Mouse (Mus musculus): ENCODE results near the gene Btnl4. TPM values are rescaled to one million over a fixed set of nuclear protein-coding genes. Genes with fewer than 3 reads are reported as not detected.
"Not testable (repeated sequence)": the region's sequence is repeated elsewhere in the genome, so short reads cannot be mapped to it uniquely, and the experiment has no call there.

Btnl4 gene
- 4.7 and 5.0 TPM in 2 replicates for polyA plus RNA-seq (2015; fragmentation: Nextera tagmentation; extraction: Ambion mirVana)

DNA sequence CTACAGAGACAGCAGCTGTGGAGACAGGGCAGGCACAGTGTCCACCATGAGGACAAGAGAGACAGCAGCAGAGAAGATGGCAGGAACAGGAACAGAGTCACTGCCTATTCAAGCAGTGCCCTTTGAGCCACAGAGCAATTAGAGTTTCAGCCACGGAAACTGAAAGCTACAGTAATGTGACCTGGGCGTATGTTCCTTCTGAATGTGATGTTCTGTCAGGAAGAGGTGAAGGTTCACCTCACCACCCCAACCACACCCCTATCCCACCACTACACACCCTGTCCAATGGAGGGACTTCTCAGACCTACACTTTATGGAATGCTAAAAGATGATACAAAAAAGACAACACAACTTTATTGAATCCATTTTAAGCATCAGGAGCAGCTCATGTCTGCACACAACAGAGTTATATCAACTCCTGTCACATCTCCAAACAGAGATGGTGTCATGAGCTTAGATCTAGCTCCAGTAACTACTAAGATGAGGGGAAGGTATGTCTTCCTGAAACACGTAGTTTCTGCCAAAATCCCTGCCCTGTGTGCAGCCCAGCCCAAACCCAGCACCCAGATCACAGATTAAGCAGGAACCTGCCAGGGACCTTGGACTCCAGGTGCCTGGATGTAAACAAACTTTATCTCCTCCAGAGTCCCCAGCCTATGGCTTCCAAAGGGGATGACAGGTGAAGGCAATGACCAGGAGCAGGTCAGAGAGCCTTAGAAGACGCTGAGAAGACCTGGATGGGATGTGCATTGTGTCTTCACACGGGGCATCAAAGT lies at the start of gene Btnl4:
Gene Btnl4 (minus strand): TSS at position 81 of the 776 bp plus-strand sequence.
- H3K27ac ChIP-seq (replicated peaks): peak within 1 kb of the TSS; percentile 71
- not testable (repeated sequence) for H3K4me3 ChIP-seq (ENCODE audit: low read depth, low read length); H3K9me3 ChIP-seq (ENCODE audit: control insufficient read depth, low read length); DNase-seq (ENCODE audit: low spot score); H3K36me3 ChIP-seq (ENCODE audit: control insufficient read depth, insufficient read depth, low read length); H3K4me1 ChIP-seq (replicated peaks; ENCODE audit: control insufficient read depth, insufficient read depth); H3K27me3 ChIP-seq (ENCODE audit: control insufficient read depth, insufficient read depth, low read length); H3K9ac ChIP-seq (ENCODE audit: low read length)
- H3K4me2 ChIP-seq (replicated peaks; ENCODE audit: low read depth): peak within 1 kb of the TSS; percentile 17; the same call in 1 of the 2 replicates
- 66% methylated on average over 4 of the region's 5 CpGs for WGBS
- ATAC-seq (ENCODE audit: low FRiP score, low TSS enrichment): peak; percentile 68

DNA sequence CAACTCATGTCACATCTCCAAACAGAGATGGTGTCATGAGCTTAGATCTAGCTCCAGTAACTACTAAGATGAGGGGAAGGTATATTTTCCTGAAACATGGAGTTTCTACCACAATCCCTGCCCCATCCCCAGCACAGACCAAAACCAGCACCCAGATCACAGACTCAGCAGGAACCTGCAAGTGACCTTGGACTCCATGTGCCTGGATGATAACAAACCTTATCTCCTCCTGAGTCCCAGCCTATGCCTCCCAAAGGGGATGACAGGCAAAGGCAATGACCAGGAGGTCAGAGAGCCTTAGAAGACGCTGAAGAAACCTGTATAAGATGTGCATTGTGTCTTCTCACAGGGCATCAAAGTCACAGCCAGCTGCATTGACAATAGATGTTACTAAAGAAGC lies 41.9 kb upstream of the Btnl4 start:
- no peak for DNase-seq (ENCODE audit: low spot score)
- ATAC-seq (ENCODE audit: low FRiP score, low TSS enrichment): no peak
- 54% methylated on average over 1 of the region's 1 CpGs for WGBS
- Histone ChIP-seq H3K9ac (ENCODE audit: low read length) (no peak overlapping the region), H3K4me2 (replicated peaks; ENCODE audit: low read depth) (no peak overlapping the region), H3K9me3 (ENCODE audit: control insufficient read depth, low read length) (no peaks in the 10 kb centered on the region), H3K27me3 (ENCODE audit: control insufficient read depth, insufficient read depth, low read length) (no peaks in the 10 kb centered on the region), H3K36me3 (ENCODE audit: control insufficient read depth, insufficient read depth, low read length) (no peaks in the 10 kb centered on the region), H3K27ac (replicated peaks) (no peak overlapping the region), H3K4me1 (replicated peaks; ENCODE audit: control insufficient read depth, insufficient read depth) (no peaks in the 10 kb centered on the region), H3K4me3 (ENCODE audit: low read depth, low read length) (no peak overlapping the region)
- TF ChIP-seq EP300 (optimal IDR thresholded peaks at IDR 0.05) (no peak), CTCF (IDR thresholded peaks at IDR 0.05; ENCODE audit: low read depth) (no peak)

DNA sequence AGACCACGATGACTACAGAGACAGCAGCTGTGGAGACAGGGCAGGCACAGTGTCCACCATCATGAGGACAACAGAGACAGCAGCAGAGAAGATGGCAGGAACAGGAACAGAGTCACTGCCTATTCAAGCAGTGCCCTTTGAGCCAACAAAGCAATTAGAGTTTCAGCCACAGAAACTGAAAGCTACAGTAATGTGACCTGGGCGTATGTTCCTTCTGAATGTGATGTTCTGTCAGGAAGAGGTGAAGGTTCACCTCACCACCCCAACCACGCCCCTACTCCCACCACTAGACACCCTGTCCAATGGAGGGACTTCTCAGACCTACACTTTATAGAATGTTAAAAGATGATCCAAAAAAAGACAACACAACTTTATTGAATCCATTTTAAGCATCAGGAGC lies 41.5 kb upstream of the Btnl4 start:
- not testable (repeated sequence) for DNase-seq (ENCODE audit: low spot score); H3K4me3 ChIP-seq (ENCODE audit: low read depth, low read length); H3K36me3 ChIP-seq (ENCODE audit: control insufficient read depth, insufficient read depth, low read length); H3K9me3 ChIP-seq (ENCODE audit: control insufficient read depth, low read length); H3K4me2 ChIP-seq (replicated peaks; ENCODE audit: low read depth); H3K4me1 ChIP-seq (replicated peaks; ENCODE audit: control insufficient read depth, insufficient read depth); H3K9ac ChIP-seq (ENCODE audit: low read length); H3K27me3 ChIP-seq (ENCODE audit: control insufficient read depth, insufficient read depth, low read length); H3K27ac ChIP-seq (replicated peaks); ATAC-seq (ENCODE audit: low FRiP score, low TSS enrichment)
- 70% methylated on average over 3 of the region's 3 CpGs for WGBS

DNA sequence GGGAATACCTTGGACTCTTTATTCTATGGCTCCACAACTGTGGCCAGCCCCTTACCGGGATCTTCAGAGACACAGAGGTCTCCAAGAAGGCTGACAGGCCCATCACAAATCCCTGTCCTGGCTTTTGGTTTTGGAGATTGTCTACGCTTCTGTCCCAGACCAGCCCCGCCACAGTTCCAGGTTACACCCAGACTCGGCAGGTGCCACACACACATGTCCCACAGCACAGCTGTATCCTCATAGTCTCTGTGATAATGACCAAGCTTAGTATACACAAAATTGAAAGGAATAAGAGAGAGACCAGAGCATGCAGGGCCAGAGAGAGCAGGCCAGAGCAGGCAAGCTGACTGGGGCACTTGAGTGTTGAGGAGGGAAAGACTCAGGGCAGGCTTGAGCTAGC lies 40.7 kb upstream of the Btnl4 start:
- Histone ChIP-seq H3K4me1 (replicated peaks; ENCODE audit: control insufficient read depth, insufficient read depth) (no peaks in the 10 kb centered on the region), H3K4me2 (replicated peaks; ENCODE audit: low read depth) (no peak overlapping the region), H3K27ac (replicated peaks) (no peak overlapping the region), H3K4me3 (ENCODE audit: low read depth, low read length) (no peak overlapping the region), H3K9me3 (ENCODE audit: control insufficient read depth, low read length) (no peaks in the 10 kb centered on the region), H3K36me3 (ENCODE audit: control insufficient read depth, insufficient read depth, low read length) (no peaks in the 10 kb centered on the region), H3K9ac (ENCODE audit: low read length) (no peak overlapping the region), H3K27me3 (ENCODE audit: control insufficient read depth, insufficient read depth, low read length) (no peaks in the 10 kb centered on the region)
- TF ChIP-seq EP300 (optimal IDR thresholded peaks at IDR 0.05) (no peak), CTCF (IDR thresholded peaks at IDR 0.05; ENCODE audit: low read depth) (no peak)
- DNase-seq (ENCODE audit: low spot score): no peak
- peak; percentile 18; the same call in 1 of the 2 replicates for ATAC-seq (ENCODE audit: low FRiP score, low TSS enrichment)
- WGBS: 82% methylated on average over 4 of the region's 4 CpGs

DNA sequence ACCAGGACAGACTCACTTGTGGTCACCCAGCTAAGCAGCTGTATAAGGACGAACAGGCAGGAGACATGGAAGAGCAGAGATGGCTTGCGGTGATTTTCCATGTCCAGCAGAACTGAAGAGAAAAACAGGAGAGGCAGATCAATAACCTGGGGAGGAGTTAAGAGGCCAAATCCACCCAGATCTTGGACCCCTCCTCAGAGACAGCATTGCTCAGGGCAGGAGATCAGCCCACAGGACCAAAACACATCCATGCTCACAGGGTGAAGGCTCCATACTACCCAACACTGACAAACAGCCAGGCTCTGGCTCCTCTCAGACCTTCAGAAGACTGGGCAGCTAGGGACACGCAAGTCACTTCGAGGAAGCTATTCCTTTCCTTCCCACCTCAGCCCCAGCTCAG lies 40.1 kb upstream of the Btnl4 start, which contains the start of gene Btnl6:
Gene Btnl6 (minus strand): TSS at position 101 of the 400 bp plus-strand sequence.
- DNase-seq (ENCODE audit: low spot score): no peak
- Histone ChIP-seq H3K27ac (replicated peaks) (no peak within 1 kb of the TSS), H3K4me3 (ENCODE audit: low read depth, low read length) (no peak within 1 kb of the TSS), H3K9me3 (ENCODE audit: control insufficient read depth, low read length) (no peaks in the 10 kb centered on the region), H3K27me3 (ENCODE audit: control insufficient read depth, insufficient read depth, low read length) (no peaks in the 10 kb centered on the region), H3K4me1 (replicated peaks; ENCODE audit: control insufficient read depth, insufficient read depth) (no peaks in the 10 kb centered on the region), H3K36me3 (ENCODE audit: control insufficient read depth, insufficient read depth, low read length) (no peaks in the 10 kb centered on the region), H3K4me2 (replicated peaks; ENCODE audit: low read depth) (no peak within 1 kb of the TSS), H3K9ac (ENCODE audit: low read length) (no peak within 1 kb of the TSS)
- ATAC-seq (ENCODE audit: low FRiP score, low TSS enrichment): no peak
- TF ChIP-seq CTCF (IDR thresholded peaks at IDR 0.05; ENCODE audit: low read depth): no peak
- no peak for TF ChIP-seq EP300 (optimal IDR thresholded peaks at IDR 0.05)
- WGBS: 86% methylated on average over 4 of the region's 4 CpGs

DNA sequence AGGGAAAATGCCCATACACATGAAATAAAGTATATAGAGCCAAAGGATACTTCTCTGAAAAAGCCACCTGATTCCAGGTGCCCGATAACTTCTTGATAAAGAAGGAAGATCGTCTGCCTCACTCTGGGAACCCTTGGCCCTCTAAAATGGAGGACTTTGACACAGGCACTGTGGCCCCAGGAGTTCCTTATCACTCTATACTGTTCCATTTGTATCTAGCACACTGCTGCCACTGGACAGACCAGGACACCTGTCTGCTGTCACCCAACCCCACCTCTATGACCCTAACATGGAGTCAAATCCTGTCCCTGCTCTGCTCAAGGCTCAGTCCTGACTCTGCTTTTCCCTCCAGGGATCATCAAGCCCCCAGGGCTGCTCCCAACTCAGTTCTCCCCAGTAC lies 39.4 kb upstream of the Btnl4 start:
- WGBS: 75% methylated on average over 2 of the region's 2 CpGs
- Histone ChIP-seq H3K9me3 (ENCODE audit: control insufficient read depth, low read length) (no peaks in the 10 kb centered on the region), H3K9ac (ENCODE audit: low read length) (no peak overlapping the region), H3K27me3 (ENCODE audit: control insufficient read depth, insufficient read depth, low read length) (no peaks in the 10 kb centered on the region), H3K4me2 (replicated peaks; ENCODE audit: low read depth) (no peak overlapping the region), H3K4me3 (ENCODE audit: low read depth, low read length) (no peak overlapping the region), H3K4me1 (replicated peaks; ENCODE audit: control insufficient read depth, insufficient read depth) (no peaks in the 10 kb centered on the region), H3K36me3 (ENCODE audit: control insufficient read depth, insufficient read depth, low read length) (no peaks in the 10 kb centered on the region), H3K27ac (replicated peaks) (no peak overlapping the region)
- ATAC-seq (ENCODE audit: low FRiP score, low TSS enrichment) (no peak), DNase-seq (ENCODE audit: low spot score) (no peak)
- TF ChIP-seq CTCF (IDR thresholded peaks at IDR 0.05; ENCODE audit: low read depth) (no peak), EP300 (optimal IDR thresholded peaks at IDR 0.05) (no peak)

Measured in stomach, postnatal 0 days (tissue).